Mouse (Mus musculus) thymus, postnatal 4 days (tissue): ENCODE data around the gene Aimp1.

Source experiments
- DNase-seq: peaks from one replicate; pipeline ENCODE4 v3.0.0; 2021

The Aimp1 gene

DNA sequence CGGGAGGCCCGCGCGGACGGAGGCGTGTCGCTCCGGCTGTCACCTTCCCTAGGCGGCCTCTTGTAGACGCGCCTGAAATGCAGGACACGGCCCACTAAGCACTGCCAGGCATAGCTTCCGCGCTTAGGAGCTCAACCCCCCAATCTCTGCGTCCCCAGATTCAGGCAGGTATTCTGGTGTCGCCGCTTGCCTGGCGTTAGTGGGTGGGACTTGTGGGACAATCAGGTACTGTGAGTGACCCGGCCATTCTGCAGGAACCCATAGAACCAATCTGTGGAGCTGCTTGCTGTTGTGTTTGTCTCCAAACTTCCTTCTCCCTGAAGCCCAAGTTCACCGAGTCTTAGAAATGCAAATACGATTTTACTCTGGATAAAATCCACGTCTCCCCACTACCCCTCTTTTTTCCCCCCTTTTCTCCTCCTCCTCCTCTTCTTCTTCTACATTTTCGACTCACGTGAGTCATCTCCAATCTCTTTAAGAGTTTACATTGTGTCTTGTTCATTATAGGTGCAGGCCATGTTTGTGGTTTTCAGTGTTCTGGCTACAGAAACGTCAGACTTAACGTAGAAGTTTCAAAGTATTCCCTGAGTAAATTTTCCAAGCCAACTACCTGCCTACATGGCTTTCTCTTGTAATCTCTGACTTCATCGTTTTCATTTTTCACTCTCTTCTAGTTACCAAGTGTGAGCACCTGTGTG lies at the start of gene Aimp1:
Aimp1 (minus strand) TSS at position 140 of the 698 bp plus-strand sequence.
- no peak for DNase-seq

DNA sequence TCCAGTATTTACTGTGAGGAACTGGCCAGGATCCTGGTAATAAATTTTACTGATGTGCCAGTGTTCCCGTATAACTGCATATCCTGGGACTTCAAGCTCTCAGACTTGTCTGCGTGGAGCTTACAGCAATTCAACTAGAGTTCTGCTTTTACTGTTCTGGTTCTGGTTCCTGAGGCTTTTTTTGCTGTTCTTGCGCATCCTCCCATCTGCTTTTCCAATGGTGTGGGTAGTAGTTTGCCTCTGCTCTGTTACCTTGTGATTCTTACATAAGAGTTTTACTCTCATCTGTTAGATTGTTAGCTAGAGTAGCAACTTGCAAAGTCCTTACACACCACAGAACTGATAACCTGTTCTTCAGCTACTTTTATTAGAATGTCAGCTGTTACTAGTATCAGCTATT lies 40.2 kb upstream of the Aimp1 start:
- DNase-seq, result no peak

DNA sequence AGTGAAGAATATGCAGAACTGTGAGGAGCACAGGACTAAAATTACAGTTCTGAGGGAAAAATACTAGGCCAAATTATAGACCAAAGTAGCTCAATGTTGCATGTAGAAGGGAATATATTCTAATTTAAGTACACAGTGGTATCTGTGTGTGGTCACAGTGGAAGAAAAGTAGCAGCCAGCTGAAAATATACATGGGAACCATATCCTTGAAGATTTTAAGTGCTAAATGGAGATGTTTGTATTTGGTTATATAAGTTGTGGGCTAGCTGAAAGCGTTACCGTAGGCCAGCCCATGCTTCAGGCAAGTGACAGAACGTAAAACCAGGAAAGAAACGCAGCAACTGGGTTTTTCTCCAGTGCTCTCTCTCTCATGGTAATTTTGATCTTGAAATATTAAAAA lies 33.1 kb upstream of the Aimp1 start:
- no peak for DNase-seq

DNA sequence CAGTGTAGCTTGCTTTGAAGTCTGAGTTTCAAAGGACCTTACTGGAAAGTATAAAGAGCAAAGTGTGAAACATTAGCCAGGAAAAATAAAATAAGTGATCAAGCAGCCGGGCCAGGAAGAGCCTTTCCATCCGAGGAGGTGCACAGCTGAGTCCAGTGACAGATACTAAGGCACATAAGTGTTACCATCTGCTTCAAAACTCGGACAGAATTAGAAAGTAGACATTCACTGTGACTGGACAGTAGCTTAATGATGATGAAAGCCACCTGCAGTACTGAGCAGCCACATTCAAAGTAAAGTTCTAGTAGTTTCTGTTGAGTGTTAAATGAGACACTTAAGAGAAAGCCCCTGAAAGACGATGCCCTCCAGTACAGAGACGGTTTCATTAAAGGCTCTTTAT lies 29.7 kb upstream of the Aimp1 start:
- DNase-seq, result no peak

DNA sequence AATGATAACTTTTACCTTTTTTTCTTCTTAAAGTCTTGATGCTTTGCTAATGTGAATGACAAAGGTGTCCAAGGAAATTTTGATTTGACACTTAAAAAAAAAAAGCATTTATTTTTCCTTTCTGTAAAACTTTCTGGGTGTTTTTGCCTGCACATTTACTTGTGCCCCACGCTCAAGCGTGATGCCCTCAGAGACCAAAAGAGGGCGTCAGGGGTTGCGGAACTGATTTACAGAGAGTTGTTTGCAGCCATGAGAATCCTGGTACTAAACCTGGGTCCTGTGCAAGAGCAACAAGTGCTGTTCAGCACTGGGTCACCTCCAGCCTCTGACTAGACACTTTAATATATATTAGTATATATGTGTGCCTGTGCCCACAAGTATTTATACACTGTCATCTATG lies 22.8 kb upstream of the Aimp1 start:
- DNase-seq, result peak; percentile 7

DNA sequence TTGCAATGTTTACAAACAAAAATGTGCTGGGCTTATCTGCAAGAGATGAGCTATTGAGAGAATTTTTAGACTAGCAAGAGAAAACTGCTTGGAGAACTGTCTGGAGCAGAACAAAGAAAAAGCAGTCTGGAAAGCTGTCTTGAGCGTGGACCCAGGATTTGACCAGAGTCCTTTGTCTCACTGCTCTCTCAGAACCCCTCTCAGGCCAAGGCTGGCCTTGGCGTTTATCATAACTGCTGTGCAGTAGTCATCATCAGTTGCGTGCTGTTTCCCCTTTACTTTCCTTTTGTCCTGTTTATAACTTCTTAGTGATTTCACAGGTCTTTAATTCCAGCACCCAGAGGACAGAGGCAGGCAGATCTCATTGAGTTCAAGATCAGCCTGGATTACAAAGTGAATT lies 20.0 kb upstream of the Aimp1 start:
- no peak for DNase-seq

DNA sequence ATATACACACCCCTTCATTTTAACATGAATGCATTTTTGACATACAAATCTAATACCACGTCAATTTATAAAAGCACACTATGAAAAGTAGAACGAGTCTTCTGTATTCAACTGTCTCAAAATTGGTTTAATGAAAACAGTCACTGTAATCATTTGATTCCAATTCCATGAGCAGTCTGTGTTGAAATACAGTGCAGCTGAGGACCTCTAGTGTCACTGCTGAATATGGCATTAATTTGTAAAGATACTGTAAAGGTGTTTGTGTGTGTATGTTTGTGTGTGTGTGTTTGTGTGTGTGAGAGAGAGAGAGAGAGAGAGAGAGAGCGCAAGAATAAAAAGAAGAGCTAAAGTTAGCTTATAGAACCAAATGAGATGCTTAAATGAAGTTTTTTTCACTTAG lies 17.2 kb upstream of the Aimp1 start:
- peak; percentile 8 for DNase-seq

DNA sequence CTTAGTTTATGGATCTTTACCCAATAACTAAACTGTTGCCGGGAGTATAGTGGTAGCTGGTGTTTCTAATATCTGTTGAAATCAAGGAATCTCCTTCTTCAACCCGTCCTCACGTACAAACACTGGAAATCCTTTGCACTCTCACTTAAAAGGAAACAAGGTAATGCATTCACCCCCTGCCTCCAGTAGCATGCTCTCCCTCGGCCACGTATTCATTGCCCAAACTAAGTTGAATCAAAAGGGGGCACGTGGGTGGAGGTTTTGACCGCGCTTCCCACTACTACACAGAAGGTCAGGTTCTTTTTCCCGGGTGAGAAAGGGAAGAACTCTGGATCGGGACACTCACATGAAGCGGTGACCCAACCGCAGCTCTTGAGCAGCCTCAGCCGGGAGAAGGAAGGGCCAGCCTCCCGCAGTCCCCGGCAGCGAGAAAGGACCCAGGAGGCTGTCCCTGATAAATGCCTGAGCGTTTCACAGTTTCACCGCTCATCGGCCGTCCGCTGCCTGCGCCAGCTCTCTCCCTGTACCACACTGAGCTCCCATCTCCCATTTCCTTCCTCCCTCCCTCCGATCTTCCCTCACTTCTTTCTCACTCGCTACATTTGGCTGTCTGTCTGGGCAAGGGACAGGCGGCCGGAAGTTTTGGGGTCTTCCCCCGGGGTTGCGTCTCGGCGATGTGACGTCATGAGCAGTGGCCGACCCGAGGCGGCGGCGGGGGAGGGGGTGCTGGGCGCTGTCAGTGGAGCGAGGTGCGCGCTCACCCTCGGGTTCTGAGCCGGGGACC lies 531 bp downstream of the Aimp1 start, which contains the start of gene Tbck:
Tbck (plus strand) TSS at position 698 of the 784 bp plus-strand sequence.
- DNase-seq, result peak; percentile 95

DNA sequence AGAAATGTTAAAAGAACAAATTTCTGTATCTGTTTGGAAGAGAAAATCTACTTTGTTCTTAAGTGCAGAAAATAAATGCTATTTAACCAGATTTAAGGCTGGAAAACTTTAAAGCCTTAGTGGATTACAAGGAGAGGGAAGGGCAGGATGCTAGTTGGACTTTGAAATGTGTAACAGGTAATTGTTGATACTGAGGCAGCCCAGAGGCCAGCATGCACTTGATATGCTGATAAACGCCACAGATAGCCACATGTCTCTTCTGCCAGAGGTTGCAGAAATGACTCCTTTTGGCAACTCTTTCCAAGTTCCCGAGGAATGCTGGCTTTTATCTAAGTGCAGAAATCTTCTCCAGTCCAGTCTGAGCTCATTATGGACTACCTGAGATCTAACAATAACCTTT lies 6.7 kb downstream of the Aimp1 start:
- no peak for DNase-seq

DNA sequence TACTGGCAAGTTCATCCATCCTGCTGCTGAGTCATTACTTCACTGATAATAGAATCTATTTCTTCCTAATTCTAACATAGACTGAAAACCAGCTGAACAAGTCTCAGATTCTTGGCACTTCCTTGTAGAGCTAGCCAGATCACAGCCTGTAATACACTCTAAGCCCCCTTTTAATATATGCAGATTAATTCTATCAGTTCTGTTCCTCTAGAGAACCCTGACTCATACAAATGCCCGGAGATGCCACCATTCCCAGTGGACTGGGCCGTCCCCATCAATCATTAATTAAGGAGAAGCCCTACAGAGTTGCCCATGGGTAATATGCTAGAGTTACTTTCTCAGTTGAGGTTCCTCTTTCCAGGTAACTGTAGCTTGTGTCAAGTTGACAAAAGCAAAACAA lies 28.2 kb downstream of the Aimp1 start:
- DNase-seq, result no peak

DNA sequence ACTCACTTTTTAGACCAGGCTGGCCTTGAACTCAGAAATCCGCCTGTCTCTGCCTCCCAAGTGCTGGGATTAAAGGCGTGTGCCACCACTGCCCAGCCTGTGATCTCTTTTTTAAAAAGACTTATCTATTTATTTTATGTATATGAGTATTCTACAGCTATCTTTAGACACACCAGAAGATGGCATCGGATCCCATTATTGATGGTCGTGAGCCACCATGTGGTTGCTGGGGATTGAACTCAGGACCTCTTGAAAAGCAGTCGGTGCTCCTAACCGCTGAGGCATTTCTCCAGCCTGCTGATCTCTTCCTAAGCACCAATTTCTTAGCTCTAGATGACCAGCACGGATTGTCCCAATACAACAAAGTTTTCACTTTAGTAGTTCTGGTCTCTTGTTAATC lies 30.2 kb downstream of the Aimp1 start:
- DNase-seq, result no peak

DNA sequence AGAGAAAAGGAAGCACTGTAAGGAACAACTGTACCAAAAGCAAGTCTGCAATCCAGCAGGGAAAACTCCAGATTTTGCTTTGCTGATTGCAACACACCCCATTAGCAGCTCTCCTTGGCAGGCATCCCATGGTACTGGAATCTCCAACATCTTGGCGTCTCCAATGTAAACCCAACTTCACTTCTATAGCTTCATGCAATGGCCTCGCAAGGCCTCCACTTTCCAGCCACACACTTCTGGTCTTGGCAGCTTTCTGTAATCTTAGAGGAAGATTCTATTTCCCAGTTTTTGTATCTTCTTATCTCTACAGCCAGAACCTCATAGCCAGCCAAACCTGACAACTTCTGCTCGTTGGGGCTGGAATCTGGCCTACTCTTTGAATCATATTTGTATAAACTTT lies 32.4 kb downstream of the Aimp1 start:
- DNase-seq, result no peak

DNA sequence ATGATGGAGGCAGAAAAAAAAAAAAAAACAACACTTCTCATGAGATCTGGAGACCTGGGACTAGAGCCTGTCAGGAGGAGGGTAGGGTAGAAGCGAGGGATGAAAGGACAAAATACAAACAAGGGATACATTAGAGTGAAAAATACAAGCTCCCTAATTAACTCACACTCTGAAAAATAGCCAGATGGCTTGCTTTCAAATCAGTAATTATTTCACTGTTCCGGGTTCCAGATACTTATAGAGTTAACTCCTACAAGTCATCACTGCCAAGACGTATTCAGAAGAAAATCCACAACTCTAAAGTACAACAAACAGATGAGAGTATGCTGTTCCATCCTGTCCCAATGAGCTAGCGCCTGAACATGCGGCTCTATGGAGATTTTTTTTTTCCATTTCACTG lies 34.0 kb downstream of the Aimp1 start:
- no peak for DNase-seq

DNA sequence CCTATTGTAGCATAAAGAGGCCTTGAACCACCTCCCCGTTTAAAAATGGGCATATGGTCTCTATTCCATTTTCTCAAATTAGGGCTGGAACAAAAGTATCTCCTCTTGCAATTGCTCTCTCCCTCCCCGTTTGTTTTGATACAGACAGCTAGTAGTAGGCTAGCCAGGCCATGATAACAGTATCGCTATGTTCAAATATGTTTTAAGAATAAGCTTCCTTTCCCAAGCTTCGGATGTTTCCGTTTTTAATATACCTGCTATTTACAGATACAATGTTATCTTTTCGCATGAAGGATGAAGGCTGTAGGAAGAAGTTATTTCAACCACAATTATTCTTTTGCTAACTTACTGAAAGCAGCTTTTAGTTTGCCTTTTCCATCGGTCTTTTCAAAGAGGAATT lies 34.8 kb downstream of the Aimp1 start:
- no peak for DNase-seq

DNA sequence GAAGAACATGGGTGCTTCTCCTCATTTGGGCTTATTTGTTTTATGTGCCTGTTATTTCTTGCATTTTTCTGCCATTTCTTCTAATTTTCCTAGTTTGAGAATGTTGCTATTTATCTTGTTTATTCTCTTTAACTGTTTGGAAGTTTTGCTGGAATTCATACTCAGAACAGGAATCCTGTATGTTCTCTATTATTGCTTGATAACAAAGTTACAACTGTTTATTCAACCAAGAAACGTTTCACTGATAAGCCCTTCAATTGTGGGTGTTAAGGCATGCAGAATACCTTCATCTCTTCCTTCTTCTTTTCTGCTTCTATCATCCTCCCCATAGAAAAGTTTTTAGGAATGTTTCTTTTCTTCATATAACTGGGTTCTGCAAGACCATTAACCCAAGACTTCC lies 37.4 kb downstream of the Aimp1 start:
- no peak for DNase-seq

DNA sequence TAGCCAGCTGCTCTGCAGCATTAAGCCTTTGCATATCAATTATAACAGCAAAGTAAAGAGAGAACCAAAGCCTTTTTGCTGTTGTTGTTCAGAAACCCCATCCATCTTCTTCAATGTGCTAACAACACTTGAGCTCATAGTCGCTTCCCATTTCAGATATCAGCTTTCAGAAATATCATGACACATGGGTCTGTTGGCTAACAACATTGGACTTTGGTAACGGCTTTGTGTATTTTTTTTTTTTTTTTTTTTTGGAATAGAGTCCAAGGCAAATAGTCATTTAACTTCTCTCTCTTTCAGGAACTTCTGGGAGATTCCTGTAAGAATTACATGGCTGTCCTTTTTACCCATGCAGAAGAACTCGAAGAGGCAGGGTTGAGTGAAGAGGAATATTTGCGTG lies 40.1 kb downstream of the Aimp1 start:
- no peak for DNase-seq

DNA sequence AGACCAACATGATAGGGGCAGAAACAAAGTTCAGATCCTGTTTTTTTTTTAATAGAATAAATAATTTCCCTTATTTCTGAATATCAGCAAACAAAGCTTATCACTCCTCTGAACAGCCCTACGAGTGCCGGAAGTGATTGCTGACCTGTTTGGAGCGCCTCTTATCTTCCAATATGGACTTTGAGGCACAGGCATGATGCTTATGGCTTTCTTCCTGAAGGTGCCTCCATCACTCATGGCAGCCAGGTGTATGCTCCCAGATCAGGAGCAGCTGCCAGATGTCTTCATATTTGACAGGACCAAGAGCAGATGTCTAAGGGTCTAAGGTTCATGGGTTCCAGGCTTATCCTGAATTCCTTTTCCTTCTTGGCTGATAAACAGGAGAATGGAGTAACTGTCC lies 47.1 kb downstream of the Aimp1 start:
- DNase-seq, result no peak

DNA sequence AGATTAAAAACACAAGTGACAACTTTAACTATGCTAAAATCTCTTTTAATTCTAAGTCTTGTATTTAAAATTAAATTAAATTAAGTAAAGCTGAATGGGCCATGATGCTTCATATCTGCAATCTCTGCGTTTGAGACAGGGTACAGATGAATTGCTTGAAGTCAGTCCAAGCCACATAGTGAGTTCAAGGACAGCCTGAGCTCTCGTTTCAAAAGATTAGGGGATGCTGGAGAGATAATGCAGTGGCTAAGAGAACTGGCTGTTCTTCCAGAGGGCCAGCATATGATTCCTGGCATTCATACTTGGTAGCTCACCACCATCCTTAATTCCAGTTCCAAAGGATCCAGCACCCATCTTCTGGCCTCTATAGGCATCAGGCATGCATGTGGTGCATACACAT lies 50.9 kb downstream of the Aimp1 start:
- no peak for DNase-seq

DNA sequence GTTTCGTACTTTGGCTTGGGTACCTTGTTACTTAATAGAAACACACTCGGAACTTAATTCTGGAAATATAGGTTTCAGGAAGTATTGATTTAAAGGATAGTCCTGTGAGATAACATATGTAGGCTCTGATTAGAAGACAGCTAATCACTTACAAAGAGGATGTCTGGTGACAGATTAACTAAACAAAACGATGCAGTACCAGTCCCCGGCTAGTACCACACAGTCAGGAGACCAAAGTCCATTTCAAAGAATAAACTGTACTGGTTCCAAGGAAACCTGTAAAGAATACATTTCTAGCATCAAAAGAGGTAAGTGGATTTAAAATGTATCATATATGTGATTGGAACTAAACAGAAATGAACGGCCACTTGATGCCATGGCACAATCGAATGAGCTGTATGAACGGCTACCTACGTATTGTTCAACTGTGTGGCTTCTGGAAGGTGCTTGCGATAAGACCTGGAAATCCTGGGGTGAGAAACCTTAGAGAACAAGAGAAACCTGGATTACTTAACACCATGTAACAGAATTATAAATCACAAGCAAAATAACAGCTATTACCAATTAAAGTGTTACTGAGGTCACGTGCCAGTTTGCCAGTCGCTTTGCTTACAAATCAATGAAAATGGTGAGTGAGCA lies 54.5 kb downstream of the Aimp1 start, which contains the start of gene Gimd1:
Gimd1 (plus strand) TSS at position 220 of the 639 bp plus-strand sequence.
- DNase-seq, result no peak

DNA sequence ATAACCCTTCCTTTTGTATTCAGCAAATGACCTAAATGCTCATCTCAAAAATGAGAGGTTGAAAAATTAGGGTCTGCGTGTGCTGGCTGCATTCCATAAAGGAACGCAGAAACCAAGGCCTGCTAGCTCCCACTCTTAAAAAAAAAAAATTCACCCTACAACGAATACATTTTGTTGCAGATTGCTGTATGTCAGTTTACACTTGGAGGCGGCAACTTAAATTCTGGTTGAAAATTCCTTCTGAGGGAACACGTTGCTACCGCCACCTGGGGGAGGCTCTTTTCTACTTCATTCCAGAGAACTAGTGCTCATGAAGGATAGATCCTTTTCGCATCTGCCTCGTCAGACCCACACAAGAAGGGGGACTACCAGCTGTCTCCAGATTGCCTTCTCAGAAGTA lies 55.4 kb downstream of the Aimp1 start:
- DNase-seq, result no peak
